In the genomic region with DNA sequence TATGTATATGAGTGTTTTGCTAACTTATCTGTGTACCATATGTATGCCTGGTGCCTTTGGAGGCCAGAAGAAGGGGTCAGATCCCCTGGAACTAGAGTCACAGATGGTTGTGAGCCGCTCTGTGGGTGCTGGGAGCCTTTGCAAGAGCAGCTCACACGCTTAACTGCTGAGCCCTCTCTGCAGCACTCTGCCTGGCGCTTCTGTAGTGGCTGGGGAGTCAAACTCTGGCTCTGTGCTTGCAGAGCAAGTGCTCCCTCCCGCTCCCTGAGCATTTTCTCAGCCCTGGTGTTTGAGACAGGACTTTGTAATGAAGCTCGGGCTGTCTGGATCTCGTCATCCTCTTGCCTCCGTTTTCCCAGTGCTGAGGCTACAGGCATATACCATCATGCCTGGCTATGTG, we compare ENCODE assay signal across 18 mouse cellular contexts. TPM values are rescaled to one million over a fixed set of nuclear protein-coding genes. Genes with fewer than 3 reads are reported as not detected.
DNase-seq lines count a peak whose midpoint lies in the region; ATAC-seq and TF ChIP-seq lines count a peak whose summit lies in the region.
"Had no signal": no experiment of that assay in that cellular context is flagged by ENCODE, and none has a peak within 500 bp of the region (broad histone marks: within the 10 kb centered on the region; RNA-seq: fewer than 3 reads in every experiment).

No protein-coding gene starts in this region.

- peak in 1 of 2 experiments; percentile 42 for DNase-seq in cerebellum, adult 2 months
- no peak for DNase-seq in cerebellum, adult 8-10 months
- no peak for DNase-seq in heart, adult 9 months (ENCODE audit: low spot score in 2 of 2)
- no peak for DNase-seq in liver, embryonic 13.5 days
- DNase-seq in liver, result no peak
- no peak for DNase-seq in stomach, postnatal 0 days (ENCODE audit: low spot score)
- no peak for DNase-seq in lung, postnatal 36 days
- DNase-seq: adrenal gland, postnatal 10 days; gastrocnemius, postnatal 14 days; kidney, postnatal 10 days; retina, postnatal 1 day; thymus, adult 18-20 months had no signal

- H3K9me3 ChIP-seq in heart, embryonic 15.5 days (replicated peaks), result no peaks in the 10 kb centered on the region
- H3K9me3 ChIP-seq in liver, embryonic 13.5 days (replicated peaks), result no peaks in the 10 kb centered on the region
- H3K9me3 ChIP-seq in stomach, postnatal 0 days (ENCODE audit: control insufficient read depth, low read length), result no peaks in the 10 kb centered on the region
- H3K9me3 ChIP-seq: limb, embryonic 12.5 days; midbrain, embryonic 13.5 days had no signal

- no peaks in the 10 kb centered on the region for H3K36me3 ChIP-seq in heart, embryonic 15.5 days
- peaks cover 11% of the 10 kb centered on the region; the same call in 1 of the 2 replicates for H3K36me3 ChIP-seq in liver, embryonic 13.5 days
- no peaks in the 10 kb centered on the region for H3K36me3 ChIP-seq in stomach, postnatal 0 days (ENCODE audit: control insufficient read depth, insufficient read depth, low read length)
- H3K36me3 ChIP-seq: midbrain, embryonic 13.5 days had no signal

- ATAC-seq in heart, embryonic 15.5 days (replicated peaks; ENCODE audit: insufficient number of reproducible peaks, insufficient read depth, low FRiP score, low read depth), result no peak
- no peak for ATAC-seq in liver, embryonic 13.5 days (ENCODE audit: low read depth)
- no peak for ATAC-seq in stomach, postnatal 0 days (ENCODE audit: low FRiP score, low TSS enrichment)
- ATAC-seq: forebrain, embryonic 14.5 days; midbrain, embryonic 13.5 days had no signal

- peaks cover 56% of the 10 kb centered on the region for H3K4me1 ChIP-seq in cerebellum, adult 2 months (ENCODE audit: control insufficient read depth, insufficient read depth, low read length)
- peaks cover 85% of the 10 kb centered on the region for H3K4me1 ChIP-seq in heart, embryonic 15.5 days (replicated peaks)
- peaks cover 98% of the 10 kb centered on the region for H3K4me1 ChIP-seq in liver, embryonic 13.5 days (replicated peaks)
- H3K4me1 ChIP-seq in stomach, postnatal 0 days (replicated peaks; ENCODE audit: control insufficient read depth, insufficient read depth), result peaks cover 9% of the 10 kb centered on the region; the same call in 1 of the 2 replicates

- H3K27ac ChIP-seq in cerebellum, adult 2 months (ENCODE audit: insufficient read depth, low read length), result 0 out of 2 replicates have a peak overlapping the region, but pooled peaks have one; percentile 6
- H3K27ac ChIP-seq in heart, embryonic 15.5 days, result peak overlapping the region; percentile 83; the same call in 1 of the 2 replicates
- H3K27ac ChIP-seq in liver, embryonic 13.5 days, result peak overlapping the region; percentile 67; the same call in 1 of the 2 replicates
- peak overlapping the region; percentile 35; the same call in 1 of the 2 replicates for H3K27ac ChIP-seq in stomach, postnatal 0 days (replicated peaks)
- H3K27ac ChIP-seq: hindbrain, embryonic 14.5 days; limb, embryonic 12.5 days; midbrain, embryonic 13.5 days had no signal

- no peak for TF ChIP-seq CTCF in cerebellum, adult 2 months (IDR thresholded peaks at IDR 0.05; ENCODE audit: borderline replicate concordance, insufficient read depth, low read depth, low read length)
- TF ChIP-seq CTCF in stomach, postnatal 0 days (IDR thresholded peaks at IDR 0.05; ENCODE audit: low read depth), result no peak

- H3K27me3 ChIP-seq in cerebellum, adult 2 months (ENCODE audit: control insufficient read depth, insufficient read depth, low read length), result no peaks in the 10 kb centered on the region
- no peaks in the 10 kb centered on the region for H3K27me3 ChIP-seq in heart, embryonic 15.5 days
- H3K27me3 ChIP-seq in liver, embryonic 13.5 days, result no peaks in the 10 kb centered on the region
- H3K27me3 ChIP-seq in stomach, postnatal 0 days (ENCODE audit: control insufficient read depth, insufficient read depth, low read length), result no peaks in the 10 kb centered on the region
- H3K27me3 ChIP-seq: limb, embryonic 12.5 days; midbrain, embryonic 13.5 days had no signal

- H3K4me3 ChIP-seq in cerebellum, adult 2 months (replicated peaks; ENCODE audit: insufficient read depth, low read depth, low read length), result no peak overlapping the region
- H3K4me3 ChIP-seq in heart, embryonic 15.5 days, result no peak overlapping the region
- no peak overlapping the region for H3K4me3 ChIP-seq in liver, embryonic 13.5 days (replicated peaks)
- H3K4me3 ChIP-seq in stomach, postnatal 0 days (ENCODE audit: low read depth, low read length), result no peak overlapping the region
- H3K4me3 ChIP-seq: limb, embryonic 12.5 days; midbrain, embryonic 13.5 days had no signal

- 68% methylated on average over 7 of the region's 7 CpGs for WGBS in cerebellum, adult 2 months
- 52% methylated on average over 7 of the region's 7 CpGs for WGBS in heart, embryonic 15.5 days
- WGBS in liver, embryonic 13.5 days (ENCODE audit: insufficient replicate concordance), result 76% methylated on average over 7 of the region's 7 CpGs
- WGBS in stomach, postnatal 0 days, result 58% methylated on average over 7 of the region's 7 CpGs

- no peak for TF ChIP-seq POLR2A in cerebellum, adult 2 months (IDR thresholded peaks at IDR 0.05; ENCODE audit: borderline replicate concordance, insufficient read depth, low read length)

- no peak for TF ChIP-seq EP300 in stomach, postnatal 0 days (optimal IDR thresholded peaks at IDR 0.05)

- peak overlapping the region; percentile 7; the same call in 1 of the 2 replicates for H3K9ac ChIP-seq in heart, embryonic 15.5 days
- peak overlapping the region; percentile 90; the same call in 1 of the 2 replicates for H3K9ac ChIP-seq in liver, embryonic 13.5 days
- peak overlapping the region; percentile 35; the same call in 1 of the 2 replicates for H3K9ac ChIP-seq in stomach, postnatal 0 days (ENCODE audit: low read length)
- H3K9ac ChIP-seq: hindbrain, embryonic 14.5 days; limb, embryonic 12.5 days had no signal

- no peak overlapping the region for H3K4me2 ChIP-seq in heart, embryonic 15.5 days
- H3K4me2 ChIP-seq in liver, embryonic 13.5 days, result no peak overlapping the region
- peak overlapping the region; percentile 40; the same call in 1 of the 2 replicates for H3K4me2 ChIP-seq in stomach, postnatal 0 days (replicated peaks; ENCODE audit: low read depth)
- H3K4me2 ChIP-seq: hindbrain, embryonic 14.5 days; limb, embryonic 12.5 days; midbrain, embryonic 13.5 days had no signal

RNA-seq across cellular contexts. Expression of a gene that starts 6.7 kb away (rescaled TPM):
- polyA plus RNA-seq in cerebellum, adult 2 months (2012; rRNA removed), result 106 and 119 TPM in 2 replicates
- 69.3 and 80.4 TPM in 2 replicates for polyA plus RNA-seq in heart, embryonic 15.5 days (2015; fragmentation: Nextera tagmentation; extraction: Ambion mirVana)
- polyA plus RNA-seq in liver, embryonic 13.5 days (2015; fragmentation: Nextera tagmentation; extraction: Ambion mirVana), result 29.6 and 32.3 TPM in 2 replicates
- 42.6 and 46.5 TPM in 2 replicates for polyA plus RNA-seq in stomach, postnatal 0 days (2015; fragmentation: Nextera tagmentation; extraction: Ambion mirVana)

RNA-seq across cellular contexts. Expression of a gene that starts 45.0 kb away (rescaled TPM):
- polyA plus RNA-seq in cerebellum, adult 2 months (2012; rRNA removed), result 45.7 and 46.2 TPM in 2 replicates
- polyA plus RNA-seq in heart, embryonic 15.5 days (2015; fragmentation: Nextera tagmentation; extraction: Ambion mirVana), result 36.9 and 39.1 TPM in 2 replicates
- polyA plus RNA-seq in liver, embryonic 13.5 days (2015; fragmentation: Nextera tagmentation; extraction: Ambion mirVana), result 19.7 and 22.8 TPM in 2 replicates
- polyA plus RNA-seq in stomach, postnatal 0 days (2015; fragmentation: Nextera tagmentation; extraction: Ambion mirVana), result 11.4 TPM in 2 replicates

RNA-seq across cellular contexts. Expression of a gene that starts 45.0 kb away (rescaled TPM):
- 220 and 242 TPM in 2 replicates for polyA plus RNA-seq in cerebellum, adult 2 months (2012; rRNA removed)
- polyA plus RNA-seq in heart, embryonic 15.5 days (2015; fragmentation: Nextera tagmentation; extraction: Ambion mirVana), result 49.3 and 73.2 TPM in 2 replicates
- 53.8 and 58.5 TPM in 2 replicates for polyA plus RNA-seq in liver, embryonic 13.5 days (2015; fragmentation: Nextera tagmentation; extraction: Ambion mirVana)
- polyA plus RNA-seq in stomach, postnatal 0 days (2015; fragmentation: Nextera tagmentation; extraction: Ambion mirVana), result 117 and 128 TPM in 2 replicates

RNA-seq across cellular contexts. Expression of a gene that starts 55.7 kb away (rescaled TPM):
- 62.2 and 67.5 TPM in 2 replicates for polyA plus RNA-seq in cerebellum, adult 2 months (2012; rRNA removed)
- 0.58 TPM in 1 of 2 replicates, not detected in the other for polyA plus RNA-seq in heart, embryonic 15.5 days (2015; fragmentation: Nextera tagmentation; extraction: Ambion mirVana)
- polyA plus RNA-seq in liver, embryonic 13.5 days (2015; fragmentation: Nextera tagmentation; extraction: Ambion mirVana), result 0.05 TPM in 1 of 2 replicates, not detected in the other
- 1.4 and 1.6 TPM in 2 replicates for polyA plus RNA-seq in stomach, postnatal 0 days (2015; fragmentation: Nextera tagmentation; extraction: Ambion mirVana)
- polyA plus RNA-seq: spleen, adult 2 months had no signal

Comparison
In these comparisons a context has a peak if more than half of its experiments do, and no peak if none do; other contexts are left out.
1. H3K27ac ChIP-seq: peak in every context shown above with its lines; median percentile 83 in heart, embryonic 15.5 days; 67 in liver, embryonic 13.5 days; 35 in stomach, postnatal 0 days; 6 in cerebellum, adult 2 months.
2. H3K9ac ChIP-seq: peak in every context shown above with its lines; median percentile 90 in liver, embryonic 13.5 days; 35 in stomach, postnatal 0 days; 7 in heart, embryonic 15.5 days.